Mouse (Mus musculus): Measurements from ENCODE around the gene Tspan32.

Gene Tspan32

GRCm38 (mm10) chr7:143031816-143032215 lies 27.0 kb downstream of the Tspan32 start:
- no peak for DNase-seq (ENCODE audit: extremely low spot score, low read depth, low spot score)

DNA sequence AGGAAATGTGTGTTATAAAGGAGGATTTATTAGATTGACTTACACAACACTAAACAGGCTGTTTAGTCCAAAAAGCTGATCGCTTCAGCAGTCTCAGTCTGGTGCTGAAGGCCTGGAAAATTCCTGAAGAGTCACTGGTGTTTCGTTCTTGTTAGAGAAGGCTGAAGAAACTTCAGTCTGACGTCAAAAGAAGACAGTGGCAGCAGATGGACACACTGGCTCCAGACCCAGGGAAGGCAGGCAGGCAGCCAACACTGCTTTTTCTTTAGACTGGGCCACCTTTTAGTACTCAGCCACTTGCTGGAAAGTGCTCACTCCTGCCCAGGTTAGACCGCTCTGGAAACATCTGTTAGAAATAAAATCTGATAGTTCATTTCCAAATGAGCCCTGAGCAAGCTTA lies 28.7 kb downstream of the Tspan32 start:
- DNase-seq (ENCODE audit: extremely low spot score, low read depth, low spot score) = no peak

DNA sequence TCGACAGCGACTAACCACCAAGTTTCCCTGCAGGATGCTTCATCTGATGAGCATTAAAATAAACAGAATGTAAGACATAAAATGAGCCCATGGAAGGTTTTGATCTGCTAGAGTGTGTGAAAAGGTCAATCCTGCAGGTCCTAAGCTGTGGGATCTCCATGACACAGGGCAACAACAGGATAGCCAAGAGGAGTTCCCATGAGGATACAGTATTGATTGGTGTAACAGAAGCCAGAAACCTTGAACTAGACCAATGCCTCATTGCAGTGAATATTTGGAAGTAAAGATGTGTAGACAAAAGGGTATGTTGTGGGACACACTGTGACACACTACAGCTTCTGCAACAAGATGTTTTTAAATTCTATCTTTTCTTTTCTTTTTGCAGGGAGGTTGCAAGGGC lies 29.3 kb downstream of the Tspan32 start:
- no peak for DNase-seq (ENCODE audit: extremely low spot score, low read depth, low spot score)

- DNase-seq (ENCODE audit: extremely low spot score, low read depth, low spot score) = no peak
Measured at GRCm38 (mm10) chr7:143034519-143035450, 29.9 kb downstream of the Tspan32 start.

- no peak for DNase-seq (ENCODE audit: extremely low spot score, low read depth, low spot score)
Measured at GRCm38 (mm10) chr7:143036787-143037186, 31.9 kb downstream of the Tspan32 start.

DNA sequence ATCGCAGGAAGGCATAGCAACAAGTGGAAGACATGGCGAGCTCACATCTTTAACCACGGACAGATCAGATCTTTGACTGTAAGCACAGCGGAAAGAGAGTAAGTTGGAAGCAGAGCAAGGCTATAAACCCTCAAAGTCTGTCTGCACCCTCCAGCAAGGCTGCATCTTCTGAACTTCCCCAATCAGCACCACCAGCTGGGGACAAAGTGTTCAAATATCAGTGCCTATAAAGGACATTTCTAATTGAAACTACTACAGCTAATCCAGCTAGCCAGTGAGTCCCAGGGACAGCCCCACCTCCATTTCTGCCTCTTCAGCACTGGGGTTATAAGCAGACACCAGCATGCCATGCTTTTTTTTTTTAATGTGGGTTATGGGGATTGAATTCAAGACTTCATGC lies 32.5 kb downstream of the Tspan32 start:
- no peak for DNase-seq (ENCODE audit: extremely low spot score, low read depth, low spot score)

- no peak for DNase-seq (ENCODE audit: extremely low spot score, low read depth, low spot score)
Measured at GRCm38 (mm10) chr7:143038174-143038931, 33.5 kb downstream of the Tspan32 start.

- no peak for DNase-seq (ENCODE audit: extremely low spot score, low read depth, low spot score)
Measured at GRCm38 (mm10) chr7:143040561-143040960, 35.7 kb downstream of the Tspan32 start.

GRCm38 (mm10) chr7:143041138-143041822 lies 36.4 kb downstream of the Tspan32 start:
- DNase-seq (ENCODE audit: extremely low spot score, low read depth, low spot score) = no peak

DNA sequence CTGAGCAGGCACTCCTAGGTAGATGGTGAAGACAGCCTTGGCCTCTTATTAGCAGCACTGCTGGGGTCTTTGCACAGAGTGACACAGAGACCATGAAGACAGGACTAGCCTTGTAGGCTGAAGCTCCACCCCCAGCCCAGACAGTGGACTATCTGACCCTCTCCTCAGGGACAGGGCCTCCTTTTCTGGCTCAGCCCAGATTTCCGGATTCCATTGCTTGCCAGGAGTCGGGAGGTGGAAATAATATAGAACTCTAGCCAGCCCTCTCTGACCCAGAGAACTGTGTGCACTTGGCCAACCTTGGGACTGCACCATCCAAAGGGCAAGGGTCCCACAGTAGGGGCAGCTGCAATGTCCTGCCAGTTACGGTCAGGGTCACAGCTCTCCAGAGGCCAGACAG lies 37.2 kb downstream of the Tspan32 start:
- DNase-seq (ENCODE audit: extremely low spot score, low read depth, low spot score) = no peak

DNA sequence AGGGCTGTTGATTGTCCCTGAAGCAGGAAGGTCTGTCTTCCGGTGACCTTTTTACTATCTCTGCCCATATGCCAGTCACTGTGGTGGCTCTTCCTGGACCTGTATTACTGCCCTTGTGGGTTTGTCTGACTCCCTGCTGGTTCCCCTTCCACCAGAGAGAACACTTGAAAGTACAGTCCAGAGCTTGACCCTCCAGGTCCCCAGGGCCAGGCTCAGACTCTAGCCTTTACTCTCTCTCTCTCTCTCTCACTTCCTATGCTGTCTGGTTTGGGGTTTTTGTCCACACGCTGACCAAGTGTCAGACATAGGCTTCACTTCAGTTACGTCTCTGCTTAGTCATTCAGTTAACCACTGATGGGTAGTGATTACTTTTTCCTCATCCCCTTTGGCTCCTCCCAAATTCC lies 38.1 kb downstream of the Tspan32 start:
- no peak for DNase-seq (ENCODE audit: extremely low spot score, low read depth, low spot score)

DNA sequence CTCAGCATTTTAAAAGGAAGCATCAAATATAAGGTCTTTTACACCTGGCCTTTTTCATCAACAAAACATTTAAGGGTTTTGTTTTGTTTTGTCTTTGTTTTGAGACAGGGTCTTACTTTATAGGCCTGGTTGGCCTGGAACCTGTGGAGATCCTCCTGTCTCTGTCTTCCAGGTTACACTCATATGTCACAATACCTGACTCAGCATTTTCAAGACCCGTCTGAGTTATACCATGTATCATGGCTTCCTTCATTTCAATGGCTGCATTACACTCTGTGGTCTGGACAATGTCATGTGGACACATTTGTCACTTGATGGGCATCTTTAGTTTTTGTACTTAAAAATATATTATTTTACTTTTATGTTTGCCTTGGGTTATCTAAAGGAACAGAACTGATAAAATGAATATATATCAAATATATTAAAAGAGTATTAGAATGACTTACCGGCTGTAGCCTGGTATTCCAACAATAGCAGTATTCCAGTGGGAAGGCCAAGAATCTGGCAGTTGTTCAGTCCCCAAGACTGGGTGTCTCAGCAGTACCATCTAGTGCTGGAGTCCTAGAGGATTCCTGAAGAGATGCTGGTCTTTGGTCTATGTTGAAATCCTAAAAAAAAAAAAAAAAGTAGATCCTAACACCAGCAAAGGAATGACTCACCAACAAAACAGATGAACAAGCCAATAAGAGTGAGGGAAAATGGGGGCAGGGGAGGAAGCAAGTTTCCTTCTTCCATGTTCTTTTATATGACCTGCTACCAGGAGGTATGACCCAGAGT lies 39.4 kb downstream of the Tspan32 start:
- no peak for DNase-seq (ENCODE audit: extremely low spot score, low read depth, low spot score)

GRCm38 (mm10) chr7:143044826-143045206 lies 40.0 kb downstream of the Tspan32 start:
- no peak for DNase-seq (ENCODE audit: extremely low spot score, low read depth, low spot score)

- DNase-seq (ENCODE audit: extremely low spot score, low read depth, low spot score) = no peak
Measured at GRCm38 (mm10) chr7:143046358-143046757, 41.5 kb downstream of the Tspan32 start.

DNA sequence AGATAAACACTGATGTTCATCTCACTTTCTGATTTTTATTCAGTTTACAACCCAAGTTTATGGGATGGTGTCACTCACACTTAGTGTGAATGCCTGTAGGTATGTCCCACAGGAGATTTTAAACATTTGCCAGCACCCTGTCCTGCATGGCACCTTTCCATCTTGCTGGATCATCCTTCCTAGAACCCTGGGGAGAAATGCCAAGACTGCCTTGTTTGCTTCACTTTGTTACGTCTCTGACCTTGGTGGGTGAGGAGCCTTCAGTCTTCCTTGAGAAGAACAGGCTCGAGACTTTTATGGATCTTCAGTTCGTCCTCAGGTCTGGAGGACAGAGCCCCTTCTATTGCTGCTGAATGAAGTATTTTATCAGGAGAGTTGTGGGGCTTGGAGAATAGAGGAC lies 44.5 kb downstream of the Tspan32 start:
- DNase-seq (ENCODE audit: extremely low spot score, low read depth, low spot score) = no peak

GRCm38 (mm10) chr7:143049841-143050816 lies 45.3 kb downstream of the Tspan32 start:
- no peak for DNase-seq (ENCODE audit: extremely low spot score, low read depth, low spot score)

GRCm38 (mm10) chr7:143051316-143051715 lies 46.5 kb downstream of the Tspan32 start:
- DNase-seq (ENCODE audit: extremely low spot score, low read depth, low spot score) = no peak

DNA sequence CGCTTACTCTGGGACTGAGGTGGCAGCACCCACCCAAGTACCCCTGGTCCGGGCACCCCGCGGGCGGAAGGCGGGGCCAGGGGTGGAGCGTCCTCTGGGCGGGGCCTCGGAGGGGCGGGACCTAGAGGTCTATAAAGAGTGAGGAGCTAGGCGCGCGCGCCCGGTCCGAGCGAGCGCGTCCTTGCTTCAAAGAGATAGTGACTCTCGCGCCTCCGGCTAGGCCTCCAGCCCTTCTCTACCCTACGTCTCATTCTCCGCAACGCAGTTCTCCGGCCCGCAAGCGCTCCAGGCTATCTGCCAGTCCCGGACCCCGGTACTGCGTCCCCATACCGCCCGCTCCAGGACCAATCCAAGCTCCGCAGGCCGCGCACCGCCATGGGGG lies 47.8 kb downstream of the Tspan32 start, which contains the start of gene Cd81:
TSS of gene Cd81 (plus strand) at position 114 of the 382 bp plus-strand sequence.
- DNase-seq (ENCODE audit: extremely low spot score, low read depth, low spot score) = no peak
